Mouse (Mus musculus) small intestine, adult 2 months (tissue): ENCODE measurements around the gene Fcgrt. TPM values are rescaled to one million over a fixed set of nuclear protein-coding genes. Genes with fewer than 3 reads are reported as not detected.

Experiments
- H3K27ac ChIP-seq: fragments of 200-500 bp; 2 replicates; pipeline ENCODE4 v1.5.1; 2012; ENCODE audit warnings: low read depth, low read length, control low read depth, inconsistent platforms; ENCODE audit not compliant: insufficient read depth
- H3K27me3 ChIP-seq: fragments of 200-500 bp; 2 replicates; pipeline ENCODE4 v1.6.1; 2012; ENCODE audit warnings: mild to moderate bottlenecking, moderate library complexity, low read length, inconsistent platforms; ENCODE audit not compliant: control insufficient read depth, insufficient read depth
- H3K36me3 ChIP-seq: fragments of 200-500 bp; 2 replicates; pipeline ENCODE4 v1.6.1; 2012; ENCODE audit warnings: mild to moderate bottlenecking, low read length, control low read depth, inconsistent platforms; ENCODE audit not compliant: control insufficient read depth, insufficient read depth
- H3K4me1 ChIP-seq: fragments of 200-500 bp; 2 replicates; pipeline ENCODE4 v1.6.1; 2012; ENCODE audit warnings: low read length, inconsistent platforms, mixed read lengths; ENCODE audit not compliant: control insufficient read depth, insufficient read depth, insufficient read length
- H3K4me3 ChIP-seq: fragments of 200-500 bp; 2 replicates; pipeline ENCODE4 v1.5.1; 2012; ENCODE audit warnings: low read depth, mild to moderate bottlenecking, control low read depth, inconsistent platforms, low read length, moderate library complexity
- CTCF ChIP-seq: fragments of 200-500 bp; IDR thresholded peaks from 2 replicates; pipeline ENCODE4 v1.5.1; 2012; ENCODE audit warnings: low read depth, mild to moderate bottlenecking, control low read depth, inconsistent platforms, low read length, moderate library complexity, mixed read lengths; ENCODE audit not compliant: insufficient replicate concordance, insufficient read length; ENCODE audit errors: extremely low read depth
- POLR2A ChIP-seq: fragments of 200-500 bp; IDR thresholded peaks from 2 replicates; pipeline ENCODE4 v1.6.1; 2012; ENCODE audit warnings: low read depth, mild to moderate bottlenecking, control low read depth, inconsistent platforms, low read length, moderate library complexity
- WGBS: fragments of 180-500 bp; shearing (Covaris S2); methylation state at CpG from one replicate; pipeline ENCODE4 v1.1.7; 2018; 5-methylcytosine and 5-hydroxymethylcytosine counted together
- polyA plus RNA-seq: library from polyadenylated mRNA; depleted of rRNA; stranded (reverse); fragments of >200 nt; gene quantifications from 2 replicates; pipeline ENCODE4 v1.2.3, GENCODE M21; 2012; rRNA removed

Fcgrt gene
- polyA plus RNA-seq, 1 experiment, result 78.3 TPM

DNA sequence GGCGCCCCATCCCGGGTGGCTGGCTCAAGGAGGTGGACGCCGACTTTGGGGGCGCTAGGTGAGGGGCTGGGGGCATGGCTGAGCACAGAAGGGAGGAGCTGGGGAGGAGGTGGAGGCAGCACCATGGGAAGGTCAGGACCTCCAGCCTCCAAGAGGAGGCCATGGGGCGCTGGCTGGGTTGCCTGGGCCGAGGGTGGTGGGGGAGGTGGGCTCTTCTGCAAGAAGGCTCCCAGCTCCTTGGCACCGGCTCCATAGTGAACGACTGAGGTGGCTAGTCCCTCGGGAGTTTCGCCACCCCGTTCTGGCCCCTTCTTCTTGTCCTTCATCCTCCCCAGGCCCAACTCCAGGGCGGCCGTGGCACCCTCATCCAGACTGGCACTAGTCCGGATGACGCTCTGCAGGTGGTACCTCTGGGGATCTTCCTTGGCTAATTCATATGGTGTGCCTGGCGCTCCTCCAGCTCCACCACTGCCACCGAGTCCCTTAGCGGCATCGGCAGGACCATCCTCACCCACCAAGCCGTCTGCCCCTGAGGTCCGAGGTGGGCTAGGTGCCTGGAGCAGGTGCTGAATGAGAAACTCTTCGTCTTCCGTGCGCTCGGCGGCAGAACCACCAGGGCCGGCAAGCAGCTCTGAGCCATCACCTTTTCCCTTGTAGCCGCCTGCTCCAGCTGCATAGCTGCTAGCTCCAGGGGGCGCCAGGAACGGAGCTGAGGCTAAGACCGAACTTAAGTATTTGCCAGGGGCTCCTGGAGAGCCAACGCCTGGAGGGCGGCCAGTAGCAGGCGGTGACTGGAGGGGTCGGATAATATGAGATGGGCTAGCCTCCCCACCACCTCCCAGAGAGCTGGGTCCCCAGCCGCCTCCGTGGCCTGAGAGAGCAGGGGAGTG lies 55.4 kb downstream of the Fcgrt start:
- Histone ChIP-seq H3K4me1 (peaks cover 5% of the 10 kb centered on the region), H3K36me3 (peaks cover 62% of the 10 kb centered on the region), H3K4me3 (no peak overlapping the region), H3K27me3 (no peaks in the 10 kb centered on the region), H3K27ac (no peak overlapping the region)
- WGBS, result 93% methylated on average over 38 of the region's 38 CpGs
- TF ChIP-seq CTCF, result no peak
- no peak for TF ChIP-seq POLR2A

DNA sequence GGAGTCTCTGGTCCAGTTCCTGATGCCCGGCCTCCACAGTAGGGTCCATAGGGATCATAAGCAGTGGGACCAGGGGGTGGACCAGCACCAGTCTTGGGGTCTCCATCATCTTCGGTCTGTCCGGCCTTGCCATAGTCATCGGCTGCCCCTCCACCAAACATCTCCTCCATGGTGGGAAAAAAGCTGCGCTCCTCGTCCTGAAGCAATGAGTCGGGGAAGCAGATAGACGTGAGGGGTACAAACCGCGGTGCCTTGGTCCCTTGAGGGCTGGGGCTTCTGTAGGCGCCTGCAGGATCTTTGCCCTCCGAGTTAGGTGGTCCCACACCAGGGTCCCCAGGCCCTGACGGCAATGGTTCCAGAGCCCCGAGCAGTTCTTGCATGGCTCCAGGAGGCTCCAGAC lies 56.2 kb downstream of the Fcgrt start:
- Histone ChIP-seq H3K27ac (no peak overlapping the region), H3K36me3 (peaks cover 69% of the 10 kb centered on the region), H3K4me1 (peaks cover 5% of the 10 kb centered on the region), H3K4me3 (no peak overlapping the region), H3K27me3 (no peaks in the 10 kb centered on the region)
- 97% methylated on average over 14 of the region's 14 CpGs for WGBS
- TF ChIP-seq POLR2A (no peak), CTCF (no peak)

DNA sequence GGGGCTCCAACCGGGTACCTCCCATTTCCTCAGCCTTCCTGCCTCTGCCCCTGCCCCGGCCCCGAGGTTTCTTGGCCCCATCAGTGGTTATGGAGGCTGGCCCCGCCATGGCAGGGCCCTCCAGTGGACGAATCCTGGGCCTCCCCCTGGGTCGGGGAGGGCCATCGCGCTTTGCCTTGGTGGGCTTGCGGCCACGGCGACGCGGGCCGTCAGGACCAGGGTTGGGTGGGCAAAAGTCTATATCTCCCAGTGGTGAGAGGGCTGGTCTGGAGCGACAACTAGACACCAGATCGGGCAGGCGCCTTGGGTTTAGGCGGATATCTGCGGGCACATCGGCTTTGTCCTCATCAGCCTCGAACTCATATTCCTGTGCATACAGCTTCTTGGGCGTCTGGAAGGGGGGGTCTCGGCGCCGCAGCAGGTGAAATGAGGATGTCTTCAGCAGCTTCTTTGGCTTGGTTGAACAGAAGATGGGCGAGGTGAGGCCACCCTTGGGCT lies 56.7 kb downstream of the Fcgrt start:
- TF ChIP-seq POLR2A (no peak), CTCF (no peak)
- peaks cover 73% of the 10 kb centered on the region for H3K36me3 ChIP-seq
- no peak overlapping the region for H3K27ac ChIP-seq
- WGBS, result 96% methylated on average over 26 of the region's 26 CpGs
- no peak overlapping the region for H3K4me3 ChIP-seq
- H3K4me1 ChIP-seq, result peaks cover 4% of the 10 kb centered on the region
- H3K27me3 ChIP-seq, result no peaks in the 10 kb centered on the region

DNA sequence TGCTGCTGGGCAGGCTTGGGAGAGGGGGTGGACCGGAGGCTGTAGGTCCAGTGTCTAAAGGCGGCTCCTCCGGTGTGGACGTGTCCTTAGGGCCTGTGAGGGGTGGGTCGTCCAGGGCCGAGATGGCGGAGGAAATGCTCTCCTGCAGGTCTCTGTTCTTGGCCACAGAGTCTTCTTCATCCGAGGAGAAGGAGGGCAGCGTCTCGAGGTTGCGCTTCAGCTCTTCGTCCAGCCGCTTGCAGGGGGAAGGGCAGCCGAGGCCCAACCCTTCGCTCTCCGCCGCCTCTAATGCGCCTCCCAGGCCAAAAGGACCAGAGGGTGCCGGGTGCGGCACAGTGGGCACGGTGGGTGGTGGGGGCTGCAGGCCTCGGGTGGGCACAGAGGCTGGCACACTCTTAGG lies 57.9 kb downstream of the Fcgrt start:
- Histone ChIP-seq H3K4me1 (no peaks in the 10 kb centered on the region; the same call in 1 of the 2 replicates), H3K4me3 (no peak overlapping the region), H3K27me3 (no peaks in the 10 kb centered on the region), H3K36me3 (peaks cover 81% of the 10 kb centered on the region), H3K27ac (no peak overlapping the region)
- 93% methylated on average over 22 of the region's 22 CpGs for WGBS
- TF ChIP-seq POLR2A, result no peak
- TF ChIP-seq CTCF, result no peak

DNA sequence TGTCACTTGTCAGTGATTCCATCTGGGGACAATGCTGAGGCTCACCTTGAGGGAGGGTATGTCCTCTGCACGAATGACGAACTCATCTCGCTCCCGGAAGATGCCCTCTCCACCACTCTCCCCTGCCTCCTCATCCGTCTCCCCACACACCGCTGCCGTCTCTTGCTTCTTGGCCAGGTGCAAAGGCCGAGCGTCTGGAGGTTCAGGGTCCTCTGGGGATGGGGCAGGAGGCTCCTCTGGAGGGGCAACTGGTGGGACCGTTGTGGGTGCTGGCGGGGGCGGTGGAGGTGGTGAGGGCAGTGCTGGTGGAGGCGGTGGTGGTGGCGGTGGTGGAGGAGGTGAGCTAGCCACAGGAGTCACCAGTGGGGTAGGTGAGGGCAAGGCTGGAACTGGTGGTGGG lies 60.3 kb downstream of the Fcgrt start:
- Histone ChIP-seq H3K4me1 (no peaks in the 10 kb centered on the region), H3K36me3 (peaks cover 69% of the 10 kb centered on the region), H3K4me3 (no peak overlapping the region), H3K27me3 (no peaks in the 10 kb centered on the region), H3K27ac (no peak overlapping the region)
- 94% methylated on average over 14 of the region's 14 CpGs for WGBS
- TF ChIP-seq POLR2A (no peak), CTCF (no peak)

Other genes starting within 250 kb of the Fcgrt start
- gene Pnkp, start 246.7 kb downstream of the Fcgrt start, polyA plus RNA-seq, result 36.9 and 84.2 TPM in 2 replicates
- 82.3 and 141 TPM in 2 replicates for gene Ptov1, start 234.1 kb downstream of the Fcgrt start, polyA plus RNA-seq
- gene Med25, start 211.1 kb downstream of the Fcgrt start, polyA plus RNA-seq, result 85.8 and 208 TPM in 2 replicates
- 15.8 and 27.5 TPM in 2 replicates for gene Fuz, start 207.8 kb downstream of the Fcgrt start, polyA plus RNA-seq
- 49.8 and 85.2 TPM in 2 replicates for gene Ap2a1, start 174.4 kb downstream of the Fcgrt start, polyA plus RNA-seq
- gene Tsks, start 160.6 kb downstream of the Fcgrt start, polyA plus RNA-seq, result not detected in 2 replicates
- 5.2 and 7.6 TPM in 2 replicates for gene Cpt1c, start 129.0 kb downstream of the Fcgrt start, polyA plus RNA-seq
- 50.0 and 68.6 TPM in 2 replicates for gene Prmt1, start 117.3 kb downstream of the Fcgrt start, polyA plus RNA-seq
- 52.9 and 91.0 TPM in 2 replicates for gene Irf3, start 106.2 kb downstream of the Fcgrt start, polyA plus RNA-seq
- gene Bcl2l12, start 105.1 kb downstream of the Fcgrt start, polyA plus RNA-seq, result 10.1 and 16.3 TPM in 2 replicates
- gene Scaf1, start 87.5 kb downstream of the Fcgrt start, polyA plus RNA-seq, result 39.8 and 73.0 TPM in 2 replicates
- 49.3 and 67.9 TPM in 2 replicates for gene Rras, start 85.9 kb downstream of the Fcgrt start, polyA plus RNA-seq
- gene Prr12, start 51.0 kb downstream of the Fcgrt start, polyA plus RNA-seq, result 8.1 and 13.2 TPM in 2 replicates
- 39.3 and 92.7 TPM in 2 replicates for gene Nosip, start 41.4 kb downstream of the Fcgrt start, polyA plus RNA-seq
- gene Prrg2, start 41.2 kb downstream of the Fcgrt start, polyA plus RNA-seq, result 81.7 and 172 TPM in 2 replicates
- gene Rcn3, start 11.6 kb downstream of the Fcgrt start, polyA plus RNA-seq, result 40.0 and 49.9 TPM in 2 replicates
- 159 and 207 TPM in 2 replicates for gene Rps11, start 20.6 kb upstream of the Fcgrt start, polyA plus RNA-seq
- 1,193 and 1,266 TPM in 2 replicates for gene Rpl13a, start 24.9 kb upstream of the Fcgrt start, polyA plus RNA-seq
- gene Gm45713, start 32.4 kb upstream of the Fcgrt start, polyA plus RNA-seq, result 1.5 TPM in 1 of 2 replicates, not detected in the other
- 22.1 and 45.8 TPM in 2 replicates for gene Flt3l, start 32.6 kb upstream of the Fcgrt start, polyA plus RNA-seq
- 25.3 and 48.5 TPM in 2 replicates for gene Pih1d1, start 50.5 kb upstream of the Fcgrt start, polyA plus RNA-seq
- gene Aldh16a1, start 50.7 kb upstream of the Fcgrt start, polyA plus RNA-seq, result 133 and 253 TPM in 2 replicates
- 0.03 and 0.09 TPM in 2 replicates for gene Slc17a7, start 60.1 kb upstream of the Fcgrt start, polyA plus RNA-seq
- not detected in 2 replicates for gene Gfy, start 75.7 kb upstream of the Fcgrt start, polyA plus RNA-seq
- gene Pth2, start 77.1 kb upstream of the Fcgrt start, polyA plus RNA-seq, result not detected in 2 replicates
- not detected in 2 replicates for gene Ccdc155, start 101.0 kb upstream of the Fcgrt start, polyA plus RNA-seq
- gene Dkkl1, start 108.3 kb upstream of the Fcgrt start, polyA plus RNA-seq, result 0.24 and 0.84 TPM in 2 replicates
- gene Tead2, start 111.9 kb upstream of the Fcgrt start, polyA plus RNA-seq, result 8.0 and 32.2 TPM in 2 replicates
- 33.4 and 63.6 TPM in 2 replicates for gene Cd37, start 135.3 kb upstream of the Fcgrt start, polyA plus RNA-seq
- gene Slc6a16, start 137.2 kb upstream of the Fcgrt start, polyA plus RNA-seq, result not detected in 2 replicates
- not detected in 2 replicates for gene Slc6a21, start 173.7 kb upstream of the Fcgrt start, polyA plus RNA-seq
- 101 and 257 TPM in 2 replicates for gene Trpm4, start 229.9 kb upstream of the Fcgrt start, polyA plus RNA-seq
- 0.14 and 0.46 TPM in 2 replicates for gene Hrc, start 231.4 kb upstream of the Fcgrt start, polyA plus RNA-seq